Mouse (Mus musculus) layer of hippocampus, postnatal 25 days (tissue): Measurements from ENCODE around the gene Rab31. TPM values are rescaled to one million over a fixed set of nuclear protein-coding genes. Genes with fewer than 3 reads are reported as not detected.

Source experiments
- DNase-seq, 2 experiments: peaks; one replicate each; pipeline ENCODE4 v3.0.0; 2022; ENCODE audit warnings: mixed read lengths in 2 of 2, low spot score in 1 of 2; ENCODE audit errors: extremely low spot score in 1 of 2
- total RNA-seq, 2 experiments: library from RNA; stranded (reverse); gene quantifications; 2 replicates each; pipeline ENCODE4 v1.2.3; 2021

Rab31 gene
- total RNA-seq, 2 experiments from 2014 or later, result 55.7 to 59.0 TPM

DNA sequence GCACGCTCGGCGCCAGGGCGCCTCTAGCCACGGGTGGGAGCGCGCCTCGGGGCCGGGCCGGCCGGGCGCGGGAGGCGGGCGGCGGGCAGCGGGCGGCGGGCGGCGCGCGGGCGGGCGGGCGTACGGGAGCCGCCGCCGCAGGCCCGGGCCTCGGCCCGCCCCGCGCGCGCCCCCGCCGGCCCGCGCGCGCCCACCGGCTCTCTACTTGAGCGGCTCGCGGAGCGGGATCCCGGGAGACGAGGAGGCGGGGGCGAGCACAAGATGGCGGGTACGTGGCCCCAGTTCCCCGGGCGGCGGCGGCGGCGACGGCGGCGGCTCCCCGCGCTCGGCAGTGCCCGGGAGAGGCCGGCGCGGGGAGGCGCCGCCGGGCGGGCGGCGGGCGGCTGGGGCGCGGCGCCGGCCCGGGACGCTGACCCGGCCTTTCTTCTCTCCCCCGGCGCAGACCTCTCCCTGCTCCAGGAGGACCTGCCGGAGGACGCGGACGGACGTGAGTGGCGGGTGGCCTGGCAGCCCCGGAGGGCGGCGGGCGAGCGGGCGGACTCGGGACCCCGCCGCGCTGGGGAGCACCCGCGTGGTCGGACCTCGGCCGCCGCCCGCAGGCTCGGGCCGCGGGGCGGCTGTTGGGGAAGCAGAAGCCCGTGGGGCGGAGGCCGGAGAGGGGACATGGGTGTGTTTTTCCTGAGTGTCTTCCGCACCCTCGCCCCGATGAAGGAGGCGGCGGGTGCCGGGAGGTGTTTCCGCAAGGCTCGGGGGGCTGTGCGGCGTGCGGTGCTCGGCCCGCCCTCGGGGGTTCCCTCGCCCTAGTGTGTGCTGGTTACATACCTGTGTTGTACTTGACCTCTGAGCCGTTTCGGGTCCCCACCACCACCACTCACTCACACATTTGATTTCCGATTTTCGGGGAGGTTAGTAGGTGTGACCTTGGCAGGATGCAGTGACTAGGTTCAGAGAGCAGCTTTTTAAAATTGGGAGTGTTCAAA, 10.9 kb upstream of the Rab31 start:
- DNase-seq, result peak; percentile 49 to 60

DNA sequence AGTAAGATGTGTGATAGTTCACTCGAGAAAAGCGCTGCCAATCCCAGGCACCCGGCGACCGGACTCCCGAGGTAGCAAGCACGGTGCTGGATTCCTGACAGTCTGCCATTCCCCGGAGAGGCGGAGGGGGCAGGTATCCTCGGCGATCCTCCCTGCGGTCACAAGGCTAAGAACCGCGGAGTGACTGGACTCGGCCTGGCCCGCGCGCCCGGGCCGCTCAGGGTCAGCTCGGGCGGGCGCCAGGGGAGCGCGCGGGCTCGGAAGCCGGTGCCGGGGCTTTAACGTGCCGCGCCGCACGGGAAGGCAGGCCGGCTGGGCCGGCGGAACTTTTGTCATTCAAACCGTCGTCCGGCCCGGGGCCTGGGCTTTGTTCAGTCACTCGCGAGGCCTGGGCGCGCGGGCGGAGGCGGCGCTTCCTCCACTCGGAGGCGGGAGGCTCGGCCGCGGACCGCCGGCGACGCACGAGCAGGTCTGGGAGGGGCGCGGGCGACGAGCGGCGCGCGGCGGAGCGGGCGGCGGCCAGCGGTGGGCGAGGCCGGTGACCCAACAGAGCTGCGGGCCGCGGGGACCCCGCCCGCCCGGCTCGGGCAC, 10.1 kb upstream of the Rab31 start, which contains the start of gene Ppp4r1:
Gene Ppp4r1, plus strand, starts transcription at position 23 of the 591 bp plus-strand sequence.
- peak; percentile 54 to 65 for DNase-seq

DNA sequence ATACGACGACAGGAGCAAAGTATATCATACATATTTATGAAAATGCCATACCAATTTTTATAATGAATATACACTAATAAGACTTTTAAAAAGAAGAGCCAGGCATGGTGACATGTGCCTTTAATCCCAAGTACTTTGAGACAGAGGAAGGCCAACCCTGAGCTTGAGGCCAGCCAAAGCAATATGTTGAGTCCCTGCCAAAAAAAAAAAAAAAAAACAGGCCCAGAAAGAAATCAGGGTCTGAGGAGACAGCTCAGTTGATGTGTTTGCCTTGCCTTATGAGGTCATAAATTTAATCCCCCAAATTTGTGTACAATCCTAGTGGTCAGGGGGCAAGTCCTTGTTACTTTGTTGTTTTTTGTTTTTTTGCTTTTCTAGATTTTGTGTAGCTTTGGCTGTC, 8.4 kb upstream of the Rab31 start:
- no peak for DNase-seq

DNA sequence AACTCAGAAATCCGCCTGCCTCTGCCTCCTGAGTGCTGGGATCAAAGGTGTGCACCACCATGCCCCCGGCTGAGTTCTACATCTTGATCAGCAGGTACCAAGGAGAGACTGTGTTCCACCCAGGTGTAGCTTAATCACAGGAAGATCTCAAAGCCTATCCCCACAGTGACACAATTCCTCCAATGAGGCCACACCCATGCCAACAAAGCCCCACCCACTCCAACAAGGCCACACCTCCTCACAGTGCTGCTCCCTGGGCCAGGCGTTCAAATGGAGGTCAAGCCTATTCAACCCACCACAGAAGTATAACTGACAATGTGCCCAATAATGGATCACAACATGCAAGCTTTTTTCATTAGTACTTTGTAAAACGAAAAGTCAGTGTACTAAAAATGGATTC, 4.9 kb upstream of the Rab31 start:
- no peak for DNase-seq

DNA sequence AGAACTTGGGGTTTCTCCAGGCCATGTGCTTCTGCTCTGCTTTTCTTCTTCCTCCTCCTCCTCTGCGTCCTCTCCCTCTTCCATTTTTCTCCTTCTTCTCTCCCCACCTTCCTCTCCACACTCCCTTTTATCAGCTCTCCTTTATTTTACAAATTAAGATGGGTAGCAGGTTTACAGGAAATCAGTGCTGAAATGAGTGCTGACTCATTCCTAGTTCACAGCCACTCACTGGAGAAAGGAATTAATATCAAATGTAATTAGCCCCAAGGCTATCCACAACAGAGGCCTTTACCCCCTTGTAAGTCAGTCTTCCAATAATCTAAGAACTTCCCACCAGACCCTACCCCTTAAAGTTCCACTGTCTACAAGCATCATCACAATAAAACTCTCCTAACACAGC, 3.7 kb upstream of the Rab31 start:
- no peak for DNase-seq

DNA sequence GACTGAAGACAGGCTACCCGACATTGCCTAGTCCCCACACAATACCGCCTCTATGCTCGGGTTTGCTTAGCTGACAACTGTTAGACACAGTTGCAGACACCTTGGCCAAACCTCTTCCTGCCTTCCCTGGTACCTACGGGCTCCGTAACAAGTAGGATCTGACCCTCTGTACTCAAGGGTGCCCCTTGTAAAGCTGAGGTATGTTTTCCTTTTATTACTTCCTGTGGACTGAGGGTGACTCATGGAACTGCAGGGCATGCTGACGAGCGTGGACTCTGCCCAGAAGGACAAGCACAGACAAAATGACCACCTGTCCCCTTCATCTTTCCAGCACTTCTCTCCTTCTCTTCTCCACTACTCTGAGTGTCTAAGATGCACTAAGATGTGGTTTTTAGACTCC, 1.9 kb upstream of the Rab31 start:
- no peak for DNase-seq

DNA sequence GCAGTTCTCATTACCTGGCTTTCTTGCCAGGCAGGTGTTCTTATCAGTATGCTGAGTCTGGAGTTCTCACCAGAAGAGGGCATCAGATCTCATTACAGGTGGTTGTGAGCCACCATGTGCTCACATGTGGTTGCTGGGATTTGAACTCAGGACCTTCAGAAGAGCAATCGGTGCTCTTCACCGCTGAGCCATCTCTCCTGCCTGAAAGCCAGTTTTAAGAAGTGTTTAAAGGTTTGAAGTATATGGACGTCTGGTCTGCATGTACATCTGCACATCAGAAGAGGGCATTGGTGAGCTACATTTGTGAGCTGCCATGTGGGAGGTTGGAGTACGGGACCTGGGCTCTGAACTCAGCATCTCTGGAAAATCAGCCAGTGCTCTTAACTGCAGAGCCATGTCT, 1.1 kb upstream of the Rab31 start:
- DNase-seq, result no peak

DNA sequence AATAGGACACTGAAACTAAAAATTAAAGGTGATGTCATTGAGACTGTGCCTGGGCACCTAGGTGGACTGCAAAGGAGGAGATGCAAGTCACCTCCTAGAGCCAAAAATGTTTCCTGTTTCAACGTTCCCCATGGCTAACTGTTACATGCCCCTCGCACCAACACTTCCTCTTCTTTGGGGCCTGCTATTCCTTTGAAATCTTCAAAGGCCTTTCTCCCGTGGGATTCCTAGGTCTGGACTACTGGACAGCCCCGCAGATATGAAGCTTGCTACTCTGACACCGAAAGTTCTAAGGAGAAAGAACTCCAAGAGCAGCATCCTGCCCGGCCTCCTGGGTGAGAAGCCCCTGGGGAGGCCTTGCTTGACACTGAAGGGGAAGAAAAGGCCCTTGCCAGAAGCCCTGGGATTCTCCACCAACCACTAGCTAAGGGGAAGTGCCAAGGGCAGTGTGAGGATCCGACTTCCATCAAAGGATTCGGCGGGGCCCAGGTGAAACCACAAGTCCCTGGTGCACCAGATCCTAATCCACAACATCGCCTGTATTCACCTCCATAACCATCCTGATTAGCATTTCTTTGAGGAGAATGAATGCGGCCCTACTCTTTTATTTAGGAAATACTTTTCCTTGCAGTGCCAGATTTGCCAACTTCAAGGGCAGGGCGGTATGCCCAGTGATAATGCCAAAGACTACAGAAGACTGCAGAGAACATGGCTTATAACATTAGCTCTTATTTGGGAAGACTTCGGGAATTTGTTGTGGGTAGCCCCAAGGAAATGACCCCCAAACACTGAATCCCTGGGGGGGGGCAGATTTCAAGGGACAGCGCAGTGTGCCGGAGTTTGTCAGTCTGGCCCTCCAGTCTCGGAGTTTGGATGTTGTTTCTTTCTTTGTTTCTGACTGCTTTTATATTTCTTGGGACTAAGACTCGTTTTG, 1.3 kb downstream of the Rab31 start:
- DNase-seq, result no peak

DNA sequence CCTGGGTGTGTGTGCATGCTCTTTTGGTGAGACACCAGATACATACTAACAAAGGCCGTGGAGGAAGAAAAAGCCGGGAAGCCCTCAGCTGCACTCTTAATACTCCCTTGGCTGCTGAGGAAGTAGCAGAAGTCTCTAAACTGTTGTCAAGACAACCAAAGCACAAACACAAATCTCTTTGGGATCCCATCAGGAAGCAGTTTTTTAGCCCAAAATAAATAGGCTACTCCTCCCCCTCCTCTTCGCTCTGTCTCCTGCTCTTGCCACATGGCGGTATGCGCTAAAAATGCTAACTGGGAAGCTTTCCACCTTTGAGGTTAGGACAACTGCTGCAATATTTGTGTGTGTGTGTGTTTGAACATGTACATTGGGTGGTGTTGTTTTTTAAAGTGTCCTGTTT, 4.1 kb downstream of the Rab31 start:
- DNase-seq, result peak in 1 of 2 experiments; percentile 24

DNA sequence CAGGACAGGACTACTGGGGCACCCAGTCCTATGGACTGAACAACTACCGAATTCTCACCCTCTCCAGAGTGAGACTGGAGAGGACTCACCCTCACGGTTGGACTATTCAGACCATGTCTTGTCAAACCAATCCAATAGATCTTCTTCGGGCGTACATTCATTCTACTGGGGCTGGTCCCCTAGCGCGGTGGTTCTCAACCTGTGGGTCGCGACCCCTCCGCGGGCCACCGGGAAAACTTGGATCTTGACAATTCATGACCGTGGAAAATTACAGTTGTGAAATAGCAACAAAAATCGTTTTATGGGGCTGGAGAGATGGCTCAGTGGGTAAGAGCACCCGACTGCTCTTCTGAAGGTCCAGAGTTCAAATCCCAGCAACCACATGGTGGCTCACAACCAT, 9.3 kb downstream of the Rab31 start:
- DNase-seq, result no peak

DNA sequence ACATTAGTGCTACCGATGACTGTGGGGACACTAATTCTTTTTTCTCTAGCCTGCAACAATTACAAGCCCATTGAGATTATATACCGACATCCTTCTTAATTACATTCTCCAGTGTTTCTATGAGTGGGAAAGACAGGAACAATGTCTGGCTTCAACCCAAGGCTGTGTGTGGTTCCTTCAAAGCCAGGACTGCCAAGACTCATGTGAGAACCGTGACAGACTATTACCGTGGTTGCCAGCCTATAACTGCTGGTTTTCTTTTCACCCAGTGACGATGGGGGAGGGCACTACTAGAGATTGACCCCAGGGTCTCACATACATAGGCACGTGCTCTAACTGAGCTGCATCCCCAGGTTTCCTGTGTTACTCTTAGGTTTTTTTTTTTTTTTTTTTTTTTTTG, 15.4 kb downstream of the Rab31 start:
- no peak for DNase-seq

DNA sequence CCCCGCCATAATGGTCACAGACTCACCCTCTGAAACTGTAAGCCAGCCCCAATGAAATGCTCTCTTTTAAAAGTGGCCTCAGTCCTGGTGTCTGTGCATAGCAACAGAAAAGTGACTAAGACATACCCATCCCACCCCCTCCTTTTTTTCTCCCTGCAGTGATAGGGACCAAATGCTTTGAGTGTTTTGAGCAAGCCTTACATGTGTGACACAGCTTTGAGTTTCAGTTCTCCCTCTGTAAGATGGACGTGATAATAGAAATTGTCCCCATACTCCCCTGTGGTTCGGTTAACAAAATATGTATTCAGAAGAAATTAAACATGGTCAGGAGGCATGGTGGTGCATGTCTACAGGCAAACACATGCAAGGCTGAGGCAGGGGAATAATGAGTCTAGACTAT, 16.7 kb downstream of the Rab31 start:
- no peak for DNase-seq

DNA sequence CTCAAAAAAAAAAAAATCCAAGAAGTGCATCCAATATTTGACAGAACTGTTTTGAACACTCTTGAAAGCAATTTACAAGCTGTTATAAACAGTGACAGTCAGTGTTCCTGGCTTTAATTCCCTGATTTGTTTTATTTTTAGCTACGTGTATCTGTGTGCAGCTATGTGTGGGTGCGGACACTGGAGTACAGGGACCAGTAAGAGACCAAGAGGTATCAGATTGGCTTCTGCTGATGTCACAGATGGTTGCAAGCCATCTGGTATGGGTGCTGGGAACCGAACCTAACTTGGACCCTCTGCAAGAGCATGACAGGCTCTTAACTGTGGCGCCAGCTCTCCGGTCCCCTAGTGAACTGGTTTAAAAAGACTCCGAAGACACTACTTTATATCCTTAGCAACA, 19.4 kb downstream of the Rab31 start:
- DNase-seq, result no peak

DNA sequence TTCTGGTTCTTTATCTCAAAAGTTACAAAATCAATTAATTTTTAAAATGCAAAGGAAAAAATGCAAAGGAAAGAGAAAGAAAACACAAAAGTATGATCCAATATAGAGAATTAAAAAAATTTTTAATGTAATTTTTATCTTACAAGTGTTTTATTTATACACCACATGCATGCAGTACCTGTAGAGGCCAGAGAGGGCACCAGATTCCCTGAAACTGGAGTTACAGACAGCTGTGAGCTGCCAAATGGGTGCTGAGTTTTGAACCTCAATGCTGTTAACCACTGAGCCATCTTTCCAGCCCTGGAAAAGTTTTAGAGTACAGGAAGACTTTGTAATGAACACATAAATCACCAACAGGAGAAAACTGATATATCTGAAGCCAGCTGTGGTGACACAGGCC, 22.3 kb downstream of the Rab31 start:
- DNase-seq, result no peak

DNA sequence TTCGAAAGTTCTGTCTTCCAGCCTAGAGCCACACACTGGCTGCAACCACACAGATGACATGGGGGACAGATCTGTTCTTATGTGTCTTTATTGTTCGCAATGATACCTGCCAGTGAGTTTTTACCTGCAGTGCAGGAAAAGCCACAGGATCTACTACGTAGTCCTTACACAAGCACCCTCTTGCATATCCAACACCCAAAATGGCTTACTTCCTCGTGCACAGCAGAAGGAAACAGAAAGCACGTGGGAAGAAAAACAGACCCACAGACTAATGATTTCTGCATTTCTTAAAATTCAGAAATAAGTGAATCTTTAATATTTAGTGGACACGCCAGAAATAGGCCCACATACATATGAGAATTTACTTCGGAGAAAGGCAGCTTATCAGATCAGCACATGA, 22.7 kb downstream of the Rab31 start:
- no peak for DNase-seq

DNA sequence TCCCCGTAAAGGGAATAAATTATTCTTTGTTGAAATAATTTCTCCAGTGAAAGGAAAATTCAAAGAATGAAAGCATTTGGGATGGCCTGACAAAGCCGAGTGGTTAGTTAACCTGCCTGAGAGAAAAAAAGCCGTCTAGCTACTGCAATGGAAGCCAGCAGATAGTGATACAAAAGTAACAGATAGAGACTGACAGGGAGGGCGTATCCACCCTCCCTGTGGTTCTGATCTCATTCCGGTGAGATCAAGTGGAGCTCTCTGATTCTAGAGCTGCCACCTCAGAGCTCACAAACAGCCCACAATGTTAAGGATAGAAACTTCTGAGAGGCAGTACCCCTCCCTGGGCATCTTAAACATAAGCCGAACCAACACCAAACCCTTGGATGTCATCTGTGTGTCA, 23.6 kb downstream of the Rab31 start:
- DNase-seq, result no peak

DNA sequence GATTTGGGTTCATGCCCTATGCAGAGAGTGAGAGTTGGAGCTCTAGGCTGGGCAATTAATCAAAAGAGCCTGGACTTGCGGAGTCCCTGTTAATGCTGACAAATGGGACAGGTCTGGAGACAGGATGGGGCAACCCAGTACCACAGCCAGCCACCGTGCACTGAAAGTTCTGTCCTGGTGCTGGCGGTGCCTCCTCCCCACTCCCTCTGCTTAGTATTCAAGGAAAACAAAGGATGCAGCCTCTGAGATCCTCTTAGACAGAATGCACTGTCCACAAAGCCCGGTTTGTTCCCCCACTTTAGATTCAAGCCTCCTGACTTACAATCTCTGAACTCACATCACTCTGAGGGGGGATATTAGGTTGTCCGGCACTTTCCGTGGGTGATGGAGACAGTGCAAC, 26.2 kb downstream of the Rab31 start:
- DNase-seq, result no peak

DNA sequence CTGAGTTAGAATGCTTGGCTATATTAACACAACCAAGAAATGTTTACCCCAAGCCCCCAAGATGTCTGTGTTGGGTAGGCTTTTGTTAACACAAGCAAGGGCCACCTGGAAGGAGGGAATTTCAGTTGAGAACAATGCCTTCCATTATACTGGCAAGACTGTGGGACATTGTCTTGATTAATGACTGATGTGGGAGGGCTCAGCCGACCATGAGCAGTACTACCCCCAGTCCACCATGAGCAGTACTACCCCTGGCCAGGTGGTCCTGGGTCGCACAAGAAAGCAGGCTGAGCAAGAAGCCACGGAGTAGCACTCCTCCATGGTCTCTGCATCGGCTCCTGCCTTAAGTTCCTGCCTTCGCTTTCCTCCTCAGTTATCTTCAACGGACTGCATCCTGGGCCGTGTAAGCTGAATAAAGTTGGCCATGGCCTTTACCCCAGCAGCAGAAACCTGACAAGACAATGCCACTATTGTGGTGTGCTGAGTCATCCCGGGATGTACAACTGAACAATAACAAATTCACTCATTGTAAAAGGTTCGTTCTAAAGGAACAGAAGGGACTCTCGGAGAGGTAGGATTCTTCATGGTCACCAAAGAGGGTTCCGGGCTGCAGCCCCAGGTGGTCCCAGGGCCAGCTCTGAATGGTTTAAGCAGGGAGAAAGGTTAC, 28.8 kb downstream of the Rab31 start:
- DNase-seq, result no peak

DNA sequence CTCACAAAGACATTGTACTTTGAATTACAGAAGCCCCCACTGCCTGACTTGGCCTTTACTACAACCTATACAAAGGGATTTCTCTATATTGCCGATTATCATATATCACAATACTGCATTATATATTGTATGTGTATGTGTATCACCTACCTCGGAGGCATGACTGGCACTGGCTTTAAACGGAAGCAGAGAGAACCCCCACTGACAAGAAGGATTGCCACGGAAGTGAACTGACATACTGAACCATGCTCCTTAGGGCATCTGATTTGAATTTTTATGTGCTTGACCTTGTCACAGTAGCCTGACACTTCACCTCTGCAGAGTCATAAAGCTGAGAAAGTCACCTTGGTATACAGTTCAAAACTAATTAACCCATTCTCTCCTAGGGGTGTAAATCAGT, 29.6 kb downstream of the Rab31 start:
- DNase-seq, result no peak

DNA sequence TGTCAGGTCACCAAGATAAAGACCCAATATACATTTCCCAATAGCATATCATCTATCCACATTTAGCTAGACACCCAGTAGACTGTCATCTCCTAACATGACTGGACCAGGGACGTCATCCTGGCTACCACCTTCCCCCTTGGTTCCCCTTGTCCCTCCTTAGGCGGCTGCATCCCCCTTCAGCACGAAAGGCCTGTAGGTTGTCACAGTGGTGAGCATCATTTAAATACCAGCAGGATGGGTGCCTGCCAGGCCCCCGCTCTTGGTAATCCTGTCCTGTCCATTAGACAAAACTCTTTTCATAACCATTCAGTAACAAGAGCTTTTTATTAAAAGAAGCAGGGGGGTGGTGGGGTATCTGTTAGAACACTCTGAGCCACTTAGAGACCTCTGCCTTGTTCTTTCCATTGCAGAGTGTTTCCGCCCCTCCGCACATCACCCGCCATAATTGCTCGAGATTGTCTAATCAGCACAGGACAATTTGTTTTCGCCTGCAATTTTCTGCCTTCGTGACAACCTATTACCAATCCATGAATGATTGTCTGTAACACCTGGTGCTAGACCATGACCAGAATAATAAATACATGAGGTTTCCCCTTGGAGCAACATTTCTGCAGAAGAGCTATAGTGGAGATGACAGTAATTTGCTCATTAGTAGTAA, 30.2 kb downstream of the Rab31 start:
- no peak for DNase-seq
